Mouse (Mus musculus): ENCODE measurements at regions not wholly inside any gene's neighbourhood (a gene's known extent, or its start where the extent isn't known, plus 50 kb on each side); places are given as distances from the start of the nearest gene placed in this dataset.

DNA sequence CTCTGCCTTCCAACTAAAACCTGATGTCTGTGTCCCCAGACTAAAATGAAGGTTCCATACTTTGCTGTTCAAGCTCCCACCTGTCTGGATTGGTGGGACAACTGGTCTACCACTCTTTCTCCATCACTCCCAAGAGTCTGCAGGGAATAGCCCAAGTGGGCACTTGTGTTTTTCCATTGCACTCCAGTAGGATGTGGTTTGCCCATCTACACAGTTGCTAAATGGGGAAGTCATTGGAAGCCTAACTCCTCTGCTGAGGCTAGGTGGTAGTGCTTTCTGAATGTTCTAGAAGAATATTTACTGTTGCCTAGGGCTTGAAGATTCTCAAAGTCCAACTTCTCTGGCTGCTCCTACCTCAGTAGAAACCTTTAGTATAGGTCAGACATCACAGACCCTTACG is 125.0 kb downstream of the Mtx3 start:
- ATAC-seq (ENCODE audit: insufficient read depth) (no peak), DNase-seq (ENCODE audit: low read depth in 3 of 3, low spot score in 3 of 3) (no peak)
- Histone ChIP-seq H3K4me1 (replicated peaks; ENCODE audit: control insufficient read depth in 2 of 2, insufficient read depth in 2 of 2, low read length in 1 of 2) (no peaks in the 10 kb centered on the region), H3K4me3 (ENCODE audit: insufficient read depth in 1 of 2, low read depth in 2 of 2, low read length in 2 of 2) (no peak overlapping the region), H3K36me3 (replicated peaks; ENCODE audit: control insufficient read depth, insufficient read depth, low read depth) (no peaks in the 10 kb centered on the region), H3K27ac (no peak overlapping the region), H3K9ac (replicated peaks) (no peak overlapping the region), H3K4me2 (ENCODE audit: low read depth) (no peak overlapping the region), H3K27me3 (ENCODE audit: control insufficient read depth, insufficient read depth, low read length) (no peaks in the 10 kb centered on the region), H3K9me3 (ENCODE audit: control insufficient read depth, low read length) (no peaks in the 10 kb centered on the region)
- TF ChIP-seq EP300 (IDR thresholded peaks at IDR 0.05; ENCODE audit: low read depth), result no peak
- TF ChIP-seq CTCF (IDR thresholded peaks at IDR 0.05; ENCODE audit: low read depth), result no peak
- WGBS (ENCODE audit: insufficient replicate concordance), result 57% methylated on average over 1 of the region's 1 CpGs

DNA sequence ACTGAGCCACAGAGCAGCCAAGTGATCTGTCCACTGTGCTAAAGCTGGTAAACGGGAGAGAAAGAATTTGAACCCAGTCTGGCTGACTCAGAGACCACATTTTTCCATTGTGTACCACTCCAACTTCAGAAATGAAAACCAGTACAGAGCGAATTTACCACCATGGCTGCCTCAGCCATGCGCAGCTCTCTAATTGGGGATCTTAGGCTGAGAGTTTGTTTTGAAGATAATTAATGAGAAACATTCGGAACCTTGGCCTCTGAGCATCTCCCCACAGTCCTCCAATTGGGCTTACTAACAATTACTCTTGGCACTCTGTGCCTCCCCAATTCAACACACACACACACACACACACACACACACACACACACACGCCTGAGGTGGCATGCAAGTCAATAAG is 128.3 kb downstream of the Mtx3 start:
- H3K4me2 ChIP-seq (ENCODE audit: low read depth), result no peak overlapping the region
- no peak overlapping the region for H3K4me3 ChIP-seq (ENCODE audit: insufficient read depth in 1 of 2, low read depth in 2 of 2, low read length in 2 of 2)
- no peak for ATAC-seq (ENCODE audit: insufficient read depth)
- H3K4me1 ChIP-seq (replicated peaks; ENCODE audit: control insufficient read depth in 2 of 2, insufficient read depth in 2 of 2, low read length in 1 of 2), result no peaks in the 10 kb centered on the region
- TF ChIP-seq CTCF (IDR thresholded peaks at IDR 0.05; ENCODE audit: low read depth) (no peak), EP300 (IDR thresholded peaks at IDR 0.05; ENCODE audit: low read depth) (no peak)
- whole genome bisulfite sequencing (ENCODE audit: insufficient replicate concordance), result 56% methylated on average over 5 of the region's 5 CpGs
- no peak for DNase-seq (ENCODE audit: low read depth in 3 of 3, low spot score in 3 of 3)
- H3K9ac ChIP-seq (replicated peaks), result no peak overlapping the region
- H3K36me3 ChIP-seq (replicated peaks; ENCODE audit: control insufficient read depth, insufficient read depth, low read depth), result no peaks in the 10 kb centered on the region
- H3K27me3 ChIP-seq (ENCODE audit: control insufficient read depth, insufficient read depth, low read length), result no peaks in the 10 kb centered on the region
- H3K27ac ChIP-seq, result no peak overlapping the region
- H3K9me3 ChIP-seq (ENCODE audit: control insufficient read depth, low read length), result no peaks in the 10 kb centered on the region

DNA sequence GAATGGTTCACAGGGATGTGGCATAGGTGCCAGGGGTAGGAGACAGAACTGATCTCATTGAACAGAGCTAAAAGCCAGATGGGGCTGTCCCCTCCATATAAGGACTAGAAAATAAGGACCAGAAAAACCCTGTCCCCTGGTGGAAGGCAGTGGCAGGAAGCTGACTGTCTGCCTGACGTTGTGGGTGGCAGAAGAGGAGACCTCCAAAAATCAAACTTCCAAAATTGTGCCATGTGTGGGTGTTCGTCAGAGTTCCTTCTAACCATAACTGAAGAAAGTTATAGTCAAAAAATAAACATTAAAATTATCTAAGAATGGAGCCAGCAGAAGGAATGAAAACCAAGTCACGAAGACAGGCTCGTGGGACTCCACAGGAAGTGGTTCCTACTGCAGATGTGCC is 129.2 kb downstream of the Mtx3 start:
- TF ChIP-seq CTCF (IDR thresholded peaks at IDR 0.05; ENCODE audit: low read depth) (no peak), EP300 (IDR thresholded peaks at IDR 0.05; ENCODE audit: low read depth) (no peak)
- 32% methylated on average over 4 of the region's 4 CpGs for WGBS (ENCODE audit: insufficient replicate concordance)
- no peaks in the 10 kb centered on the region for H3K9me3 ChIP-seq (ENCODE audit: control insufficient read depth, low read length)

DNA sequence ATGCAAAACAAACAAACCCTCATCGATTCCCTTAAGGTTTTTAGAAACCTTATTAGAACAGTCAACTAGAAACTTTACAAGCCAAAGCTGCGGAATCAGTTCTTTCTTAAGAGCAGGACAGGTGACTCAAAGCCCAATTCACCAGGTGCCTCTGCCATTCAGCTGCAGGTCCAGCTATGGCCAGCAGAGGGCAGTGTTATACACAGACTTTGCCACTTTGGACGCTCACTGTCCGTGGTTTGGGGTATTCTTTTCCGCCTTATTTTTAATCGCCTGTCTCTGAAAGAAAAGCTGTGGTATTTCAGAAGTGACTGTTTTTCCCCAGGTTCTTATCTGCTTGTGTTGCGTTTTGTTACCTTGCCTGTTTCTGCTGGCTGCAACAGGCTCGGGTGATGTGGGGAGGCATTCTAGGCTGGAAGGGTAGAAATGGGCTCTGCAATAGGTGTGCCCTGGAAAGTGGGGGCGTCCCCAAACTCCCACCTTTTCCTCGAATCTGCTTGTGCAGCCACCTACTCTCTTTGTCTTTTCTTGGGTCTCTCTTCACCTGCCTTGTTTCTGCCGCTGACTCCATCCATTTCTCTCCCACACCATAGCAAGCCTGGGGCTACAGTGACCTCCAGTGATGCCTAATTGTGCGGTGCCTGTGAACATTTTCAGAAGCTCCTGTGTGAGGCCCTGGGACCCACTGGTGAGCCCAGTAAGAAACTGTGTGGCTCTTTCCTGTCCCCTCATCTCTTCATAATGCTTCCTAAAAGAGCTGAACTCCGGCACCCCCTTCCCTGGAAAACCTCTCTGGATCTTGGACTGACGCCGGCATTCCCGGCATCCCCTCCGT is 142.4 kb downstream of the Mtx3 start:
- H3K4me1 ChIP-seq (replicated peaks; ENCODE audit: control insufficient read depth in 2 of 2, insufficient read depth in 2 of 2, low read length in 1 of 2), result no peaks in the 10 kb centered on the region
- H3K9me3 ChIP-seq (ENCODE audit: control insufficient read depth, low read length), result no peaks in the 10 kb centered on the region
- H3K36me3 ChIP-seq (replicated peaks; ENCODE audit: control insufficient read depth, insufficient read depth, low read depth), result no peaks in the 10 kb centered on the region
- peak; percentile 4 to 24 (median 14) for DNase-seq (ENCODE audit: low read depth in 3 of 3, low spot score in 3 of 3)
- H3K27me3 ChIP-seq (ENCODE audit: control insufficient read depth, insufficient read depth, low read length), result no peaks in the 10 kb centered on the region
- H3K4me3 ChIP-seq (ENCODE audit: insufficient read depth in 1 of 2, low read depth in 2 of 2, low read length in 2 of 2), result no peak overlapping the region
- no peak for ATAC-seq (ENCODE audit: insufficient read depth)
- no peak overlapping the region for H3K27ac ChIP-seq
- H3K9ac ChIP-seq (replicated peaks), result no peak overlapping the region
- 39% methylated on average over 17 of the region's 17 CpGs for WGBS (ENCODE audit: insufficient replicate concordance)
- TF ChIP-seq EP300 (IDR thresholded peaks at IDR 0.05; ENCODE audit: low read depth) (no peak), CTCF (IDR thresholded peaks at IDR 0.05; ENCODE audit: low read depth) (peak; percentile 95)
- peak overlapping the region; percentile 34; the same call in 1 of the 2 replicates for H3K4me2 ChIP-seq (ENCODE audit: low read depth)

More for the DNA sequence above, 129.2 kb downstream of the Mtx3 start:
- DNase-seq (ENCODE audit: low read depth in 3 of 3, low spot score in 3 of 3) (no peak), ATAC-seq (ENCODE audit: insufficient read depth) (no peak)
- H3K27me3 ChIP-seq (ENCODE audit: control insufficient read depth, insufficient read depth, low read length), result no peaks in the 10 kb centered on the region
- H3K36me3 ChIP-seq (replicated peaks; ENCODE audit: control insufficient read depth, insufficient read depth, low read depth), result no peaks in the 10 kb centered on the region
- no peaks in the 10 kb centered on the region for H3K4me1 ChIP-seq (replicated peaks; ENCODE audit: control insufficient read depth in 2 of 2, insufficient read depth in 2 of 2, low read length in 1 of 2)
- no peak overlapping the region for H3K9ac ChIP-seq (replicated peaks)
- H3K4me3 ChIP-seq (ENCODE audit: insufficient read depth in 1 of 2, low read depth in 2 of 2, low read length in 2 of 2), result no peak overlapping the region
- H3K4me2 ChIP-seq (ENCODE audit: low read depth), result no peak overlapping the region
- H3K27ac ChIP-seq, result no peak overlapping the region

DNA sequence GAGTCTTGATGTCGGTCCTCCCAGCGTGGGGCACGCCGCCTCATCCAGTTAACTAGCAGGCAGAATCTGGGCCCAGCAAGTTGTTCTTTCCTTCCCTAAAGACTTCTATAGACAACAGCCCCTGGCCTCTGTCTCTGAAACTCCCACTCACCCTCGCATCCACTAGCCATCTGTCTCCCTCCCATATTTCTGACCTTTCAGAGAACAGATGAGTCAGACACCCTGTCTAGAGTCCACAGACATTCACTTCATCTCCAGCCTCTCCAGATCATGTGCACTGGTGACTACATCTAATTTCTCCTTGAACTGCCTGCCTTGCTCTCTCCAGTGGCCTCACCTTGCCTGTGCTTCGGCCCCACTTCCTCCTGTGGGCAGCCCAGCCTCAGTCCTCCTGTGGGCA is 143.1 kb downstream of the Mtx3 start:
- H3K9ac ChIP-seq (replicated peaks), result no peak overlapping the region
- H3K9me3 ChIP-seq (ENCODE audit: control insufficient read depth, low read length), result no peaks in the 10 kb centered on the region
- DNase-seq (ENCODE audit: low read depth in 3 of 3, low spot score in 3 of 3) (no peak), ATAC-seq (ENCODE audit: insufficient read depth) (no peak)
- H3K36me3 ChIP-seq (replicated peaks; ENCODE audit: control insufficient read depth, insufficient read depth, low read depth), result no peaks in the 10 kb centered on the region
- no peaks in the 10 kb centered on the region for H3K4me1 ChIP-seq (replicated peaks; ENCODE audit: control insufficient read depth in 2 of 2, insufficient read depth in 2 of 2, low read length in 1 of 2)
- H3K4me2 ChIP-seq (ENCODE audit: low read depth), result no peak overlapping the region
- H3K27ac ChIP-seq, result no peak overlapping the region
- H3K4me3 ChIP-seq (ENCODE audit: insufficient read depth in 1 of 2, low read depth in 2 of 2, low read length in 2 of 2), result no peak overlapping the region
- 76% methylated on average over 6 of the region's 6 CpGs for WGBS (ENCODE audit: insufficient replicate concordance)
- TF ChIP-seq CTCF (IDR thresholded peaks at IDR 0.05; ENCODE audit: low read depth) (no peak), EP300 (IDR thresholded peaks at IDR 0.05; ENCODE audit: low read depth) (no peak)
- no peaks in the 10 kb centered on the region for H3K27me3 ChIP-seq (ENCODE audit: control insufficient read depth, insufficient read depth, low read length)
